In genomic region chr3:38884276-38884675, GRCm38 (mm10) we compare ENCODE assay signal across 9 mouse cellular contexts. TPM values are rescaled to one million over a fixed set of nuclear protein-coding genes. Genes with fewer than 3 reads are reported as not detected.
DNase-seq lines count a peak whose midpoint lies in the region; ATAC-seq lines count a peak whose summit lies in the region.
"Had no signal": no experiment of that assay in that cellular context is flagged by ENCODE, and none has a peak within 500 bp of the region (broad histone marks: within the 10 kb centered on the region; RNA-seq: fewer than 3 reads in every experiment).

No protein-coding gene starts in this region.

- no peaks in the 10 kb centered on the region; the same call in 1 of the 2 replicates for H3K4me1 ChIP-seq in intestine, embryonic 14.5 days (replicated peaks; ENCODE audit: control insufficient read depth, insufficient read depth, low read length)

- 0 out of 2 replicates have a peak, but pooled peaks cover 5% of the 10 kb centered on the region for H3K36me3 ChIP-seq in intestine, embryonic 14.5 days (ENCODE audit: control insufficient read depth, insufficient read depth, low read length)

- intact Hi-C loops in gastrocnemius, postnatal 36 days (cut with DNase I), result loop anchor here (1.0 to 5.0 kb wide), 3 partner anchors 930 to 1507 kb away; no protein-coding TSS in a partner anchor
- intact Hi-C loops in left cerebral cortex, postnatal 10 days (cut with DNase I), result loop anchor here (2.0 to 10.0 kb wide), 4 partner anchors 711 to 1638 kb away; no protein-coding TSS in a partner anchor

- 0% methylated on average over 6 of the region's 6 CpGs for WGBS in intestine, embryonic 14.5 days

- H3K4me3 ChIP-seq in intestine, embryonic 14.5 days (ENCODE audit: low read depth, low read length), result peak overlapping the region; percentile 86

- no peak for ATAC-seq in intestine, embryonic 14.5 days (replicated peaks; ENCODE audit: low FRiP score, low TSS enrichment, low read depth)
- ATAC-seq in megakaryocyte, adult 5-6 weeks (ENCODE audit: poor library complexity, severe bottlenecking), result peak; percentile 53
- ATAC-seq in erythroblast, adult 5-6 weeks (replicated peaks; ENCODE audit: low FRiP score, poor library complexity, severe bottlenecking), result no peak

- DNase-seq in adrenal gland, adult (ENCODE audit: inconsistent age in 2 of 2, low spot score in 1 of 2), result peak; percentile 81 to 96
- peak; percentile 97 for DNase-seq in embryo, embryonic 10.5 days (ENCODE audit: low spot score)
- DNase-seq in gastrocnemius, postnatal 36 days, result peak; percentile 66 to 67
- peak; percentile 94 for DNase-seq in intestine, embryonic 14.5 days (ENCODE audit: low spot score)
- DNase-seq in left cerebral cortex, postnatal 10 days (ENCODE audit: extremely low spot score in 1 of 2, low spot score in 2 of 2), result peak; percentile 83 to 86
- peak; percentile 89 to 91 for DNase-seq in right cerebral cortex, postnatal 10 days (ENCODE audit: low spot score in 2 of 2)

- H3K27me3 ChIP-seq in intestine, embryonic 14.5 days (replicated peaks; ENCODE audit: control insufficient read depth, insufficient read depth, low read length), result 0 out of 2 replicates have a peak, but pooled peaks cover 5% of the 10 kb centered on the region

- peak overlapping the region; percentile 75 for H3K4me2 ChIP-seq in intestine, embryonic 14.5 days (ENCODE audit: low read length)

- H3K27ac ChIP-seq in intestine, embryonic 14.5 days (ENCODE audit: low read depth), result no peak overlapping the region

- H3K9me3 ChIP-seq in intestine, embryonic 14.5 days (ENCODE audit: control insufficient read depth, low read length), result no peaks in the 10 kb centered on the region

- 0 out of 2 replicates have a peak overlapping the region, but pooled peaks have one; percentile 22 for H3K9ac ChIP-seq in intestine, embryonic 14.5 days (ENCODE audit: low read length)

RNA-seq across cellular contexts. Expression of gene Fat4, which starts 2.5 kb away (rescaled TPM):
- 1 to 10 TPM; 2.4 to 2.9 TPM for total RNA-seq in gastrocnemius, postnatal 36 days (2021)
- polyA plus RNA-seq in intestine, embryonic 14.5 days (2014; fragmentation: Nextera tagmentation; extraction: Ambion mirVana), result 11.1 and 11.9 TPM in 2 replicates
- 10 to 100 TPM; 32.1 to 40.8 TPM for total RNA-seq in left cerebral cortex, postnatal 10 days (2021)
- 0.11 TPM in 1 of 2 replicates, not detected in the other for total RNA-seq in megakaryocyte, adult 5-6 weeks (2015)
- total RNA-seq in megakaryocyte, adult 5-6 weeks (2017), result 0.04 and 0.08 TPM in 2 replicates
- total RNA-seq in erythroblast, adult 5-6 weeks (2015; ENCODE audit: low replicate concordance), result not detected in 2 replicates
- total RNA-seq in erythroblast, adult 5-6 weeks (2017; ENCODE audit: low replicate concordance), result not detected in 2 replicates
- total RNA-seq: neutrophil, adult 5-6 weeks had no signal

Comparison
In these comparisons a context has a peak if more than half of its experiments do, and no peak if none do; other contexts are left out.
1. RNA of gene Fat4, which starts 2.5 kb away (total RNA-seq): 32.1 to 40.8 TPM in left cerebral cortex, postnatal 10 days; 2.4 to 2.9 TPM in gastrocnemius, postnatal 36 days, 0.04 to 0.11 TPM in megakaryocyte, adult 5-6 weeks and not detected in erythroblast, adult 5-6 weeks; every median in the first group is over 4 times any median in the second.
2. Peak in every context shown above with its lines, with median percentiles within 50 percentile points of each other: DNase-seq.